Mouse (Mus musculus) heart, postnatal 0 days (tissue): Measurements from ENCODE around the gene 1700067P10Rik.

Source experiments
- CTCF ChIP-seq: IDR thresholded peaks from 2 replicates; pipeline ENCODE4 v1.5.1; 2016; ENCODE audit warnings: antibody characterized with exemption, control low read depth, low read depth
- EP300 ChIP-seq: IDR thresholded peaks from 2 replicates; pipeline ENCODE4 v1.6.1; 2016; ENCODE audit warnings: antibody characterized with exemption, low read depth

DNA sequence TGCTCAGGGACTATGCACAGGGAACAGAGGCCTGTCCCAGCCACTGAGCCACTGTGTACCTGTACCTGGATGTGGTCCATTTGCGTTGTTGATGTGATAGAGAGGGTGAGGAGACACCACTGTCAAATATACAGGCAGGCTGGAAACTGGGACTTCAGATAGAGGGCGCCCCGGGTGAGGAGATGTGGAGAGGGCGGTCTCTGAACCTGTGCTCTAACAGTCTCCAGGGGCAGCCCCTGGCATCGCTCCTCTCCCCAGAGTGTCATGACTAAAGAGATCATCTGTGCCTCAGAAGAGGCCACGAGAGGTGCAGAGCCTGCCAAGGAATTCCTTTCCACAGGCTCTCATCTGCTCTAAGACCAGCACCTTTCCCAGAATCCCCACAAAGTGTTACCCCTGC is 18.7 kb downstream of the 1700067P10Rik start:
- TF ChIP-seq CTCF = no peak
- no peak for TF ChIP-seq EP300
